Mouse (Mus musculus) lung, postnatal 4 days (tissue): ENCODE measurements around the gene Mmp23.
"Not testable (repeated sequence)": the region's sequence is repeated elsewhere in the genome, so short reads cannot be mapped to it uniquely, and the experiment has no call there.

Experiments
- DNase-seq, 2 experiments: peaks; one replicate each; pipeline ENCODE4 v3.0.0; 2021

The Mmp23 gene

DNA sequence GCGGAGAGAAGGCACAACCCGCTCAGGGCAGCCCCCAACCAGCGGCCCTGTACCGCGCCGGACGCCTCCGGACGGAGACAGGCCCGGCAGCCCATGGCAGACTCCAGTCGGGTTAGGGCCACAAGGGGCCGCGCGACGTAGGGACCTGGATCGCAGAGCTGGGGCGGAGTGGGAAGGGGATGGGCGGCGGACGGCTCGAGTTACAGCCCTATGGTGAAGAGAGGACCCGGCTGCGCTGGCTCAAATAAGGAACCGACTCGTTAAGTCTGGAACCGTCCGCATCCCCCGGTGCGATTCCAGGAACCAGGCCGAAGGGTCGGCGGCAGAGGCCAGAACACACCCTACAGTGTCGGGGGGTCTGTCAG is at the start of gene Mmp23:
Gene Mmp23 (minus strand): TSS at position 299 of the 365 bp plus-strand sequence.
- peak; percentile 63 to 73 for DNase-seq

DNA sequence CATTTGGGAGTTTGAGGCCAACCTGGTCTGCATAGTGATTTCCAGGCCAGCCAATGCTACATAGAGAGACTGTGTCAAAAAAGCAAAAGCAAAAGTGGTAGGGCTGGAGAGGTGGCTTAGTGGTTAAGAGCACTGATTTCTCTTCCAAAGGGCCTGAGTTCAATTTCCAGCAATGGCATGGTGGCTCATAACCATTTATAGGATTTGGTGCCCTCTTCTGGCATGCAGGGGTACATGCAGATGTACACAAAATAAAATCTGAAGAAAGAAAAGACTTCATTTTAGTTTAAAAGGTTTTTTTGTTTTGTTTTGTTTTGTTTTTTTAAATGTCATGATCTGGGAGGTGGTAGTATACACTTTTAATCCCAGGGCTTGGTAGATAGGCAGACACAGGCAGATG is 47.2 kb upstream of the Mmp23 start:
- DNase-seq, result no peak

DNA sequence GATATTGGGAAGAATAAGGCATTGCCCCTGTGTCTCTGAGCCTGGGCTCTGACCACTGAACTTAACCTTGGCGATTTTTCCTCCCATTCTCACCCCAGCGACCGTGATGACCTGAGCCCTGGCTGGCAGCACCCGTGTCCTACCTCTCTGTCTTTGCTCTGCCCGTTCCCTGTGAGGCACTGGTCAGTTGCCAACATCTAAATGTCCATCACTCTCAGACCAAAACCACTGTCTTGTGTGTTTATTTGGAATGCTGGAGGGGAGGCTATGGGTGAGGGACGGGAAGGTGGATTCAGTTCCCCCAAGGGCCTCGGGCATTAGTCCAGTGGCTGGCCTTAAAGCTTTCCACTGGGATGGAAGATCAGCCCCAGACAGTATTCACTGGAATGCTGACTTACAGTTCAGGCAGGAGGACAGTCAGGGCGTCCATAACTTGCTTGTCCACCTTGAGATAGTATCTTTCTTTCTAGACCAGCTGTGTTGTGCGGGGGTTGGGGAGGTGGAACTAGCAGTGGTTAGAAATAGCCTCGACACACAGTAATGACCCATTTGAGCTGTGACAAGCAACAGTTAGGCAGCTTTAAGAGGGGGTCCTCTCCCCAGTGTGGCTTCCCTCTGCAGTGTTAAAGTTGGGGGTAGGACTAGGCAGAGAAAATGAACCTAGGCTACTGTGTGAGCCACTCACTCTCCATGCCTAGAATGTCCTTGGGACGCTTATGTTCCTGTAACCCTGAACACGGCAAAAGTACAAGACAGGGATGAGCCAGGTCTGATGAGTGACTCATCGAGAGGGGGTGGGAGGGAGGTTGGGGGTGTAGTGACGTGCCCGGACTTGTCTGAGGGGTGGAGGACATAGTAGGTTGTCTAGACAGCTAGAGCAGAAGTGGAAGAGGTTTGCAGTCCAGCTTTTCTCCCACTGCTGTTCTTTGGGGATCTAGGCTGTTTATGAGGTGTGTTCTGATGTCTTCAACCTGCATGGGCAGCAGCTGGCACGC is 43.4 kb upstream of the Mmp23 start:
- DNase-seq, result no peak

DNA sequence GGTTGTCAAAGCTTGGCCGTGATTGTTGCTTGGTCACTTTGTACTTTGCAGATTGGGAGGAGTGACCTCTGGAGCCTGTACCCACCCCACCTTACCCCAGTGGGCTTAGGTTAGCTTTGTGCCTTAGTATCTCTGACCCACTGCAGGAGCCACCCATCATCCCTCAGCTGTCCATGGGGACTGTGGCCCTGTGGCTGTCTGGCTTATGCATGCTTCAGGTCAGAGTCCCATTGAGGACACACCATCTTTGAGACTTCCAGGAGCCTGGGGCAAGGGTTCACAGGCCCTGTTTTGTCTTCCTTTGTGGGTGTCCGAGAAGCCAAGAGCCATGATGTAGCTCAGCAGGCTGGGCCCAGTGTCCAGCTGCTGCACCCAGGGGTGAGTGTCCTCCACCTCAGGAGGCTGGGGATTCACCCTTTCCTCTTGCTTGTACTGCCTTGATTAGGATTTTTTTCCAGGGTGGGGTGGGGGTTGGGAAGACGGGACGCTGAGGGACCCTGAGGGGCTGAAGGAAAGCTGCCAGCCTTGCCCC is 42.4 kb upstream of the Mmp23 start:
- DNase-seq, result no peak

DNA sequence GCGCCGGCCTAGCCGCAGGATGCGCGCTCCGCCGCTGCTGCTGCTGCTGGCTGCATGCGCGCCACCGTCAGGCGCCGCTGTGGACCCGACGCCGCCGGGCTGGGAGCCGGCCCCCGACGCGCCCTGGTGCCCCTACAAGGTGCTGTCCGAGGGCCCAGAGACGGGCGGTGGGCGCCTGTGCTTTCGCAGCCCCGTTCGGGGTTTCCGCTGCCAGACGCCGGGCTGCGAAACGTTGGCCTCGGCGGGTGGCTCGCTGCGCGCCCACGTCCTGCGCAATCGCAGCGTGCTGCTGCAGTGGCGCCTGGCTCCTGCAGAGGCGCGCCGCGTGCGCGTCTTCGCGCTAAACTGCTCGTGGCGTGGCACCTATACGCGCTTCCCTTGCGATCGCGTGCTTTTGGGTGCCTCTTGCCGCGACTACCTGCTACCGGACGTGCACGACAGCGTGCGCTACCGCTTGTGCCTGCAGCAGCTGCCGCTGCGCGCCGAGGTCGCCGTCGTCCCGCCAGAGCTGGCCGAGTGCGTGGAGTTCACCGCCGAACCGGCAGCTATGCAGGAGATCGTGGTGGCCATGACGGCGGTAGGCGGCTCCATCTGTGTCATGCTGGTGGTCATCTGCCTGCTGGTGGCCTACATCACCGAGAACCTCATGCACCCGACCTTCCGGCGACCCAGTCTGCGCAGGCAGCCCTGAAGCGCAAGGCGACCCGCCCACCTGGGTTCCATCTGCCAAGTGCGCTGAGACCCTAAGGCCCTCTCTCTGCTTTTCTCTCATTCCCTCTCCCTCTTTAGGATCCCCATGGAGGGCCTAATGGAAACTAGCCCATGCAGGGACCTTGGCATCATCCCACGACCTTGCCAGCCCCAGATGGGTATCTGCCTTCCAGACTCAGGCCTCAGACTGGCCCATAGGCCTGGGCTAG is 41.6 kb upstream of the Mmp23 start:
- peak; percentile 75 to 81 for DNase-seq

DNA sequence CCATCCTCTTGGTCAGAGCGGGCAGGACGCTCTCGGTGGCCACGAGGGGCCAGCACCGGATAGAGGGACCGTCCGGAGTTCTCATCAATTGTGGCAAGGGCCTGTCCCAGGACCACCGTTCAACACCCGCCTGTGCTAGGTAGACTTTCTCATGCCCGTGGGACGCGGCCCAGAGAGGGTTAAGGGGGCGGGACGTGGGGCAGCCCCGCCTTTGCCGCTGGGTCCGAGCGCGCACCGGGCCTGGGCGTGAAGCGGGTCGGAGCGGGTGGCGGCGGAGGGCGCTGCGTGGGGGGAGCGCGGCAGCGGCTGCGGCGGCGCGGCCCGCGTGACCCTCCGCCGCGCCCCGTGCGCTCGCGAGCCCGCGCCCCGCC is 40.9 kb upstream of the Mmp23 start, which contains the start of gene Fndc10:
Gene Fndc10 (plus strand): TSS at position 232 of the 371 bp plus-strand sequence.
- peak; percentile 66 to 71 for DNase-seq

DNA sequence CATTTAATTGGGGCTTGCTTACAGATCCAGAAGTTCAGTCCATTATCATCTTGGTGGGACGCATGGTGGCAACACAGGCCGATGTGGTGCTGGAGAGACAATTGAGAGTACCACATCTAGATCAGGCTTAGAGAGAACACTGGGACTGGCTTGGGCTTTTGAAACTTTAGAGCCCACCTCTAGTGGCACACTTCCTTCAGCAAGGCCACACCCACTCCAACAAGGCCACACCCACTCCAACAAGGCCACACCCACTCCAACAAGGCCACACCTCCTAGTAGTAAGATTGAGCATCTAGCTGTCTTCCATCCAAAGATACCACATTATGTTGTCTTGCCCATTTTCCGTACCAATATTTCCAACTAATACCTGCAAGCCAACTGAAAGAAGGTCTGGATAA is 39.2 kb upstream of the Mmp23 start:
- no peak for DNase-seq

DNA sequence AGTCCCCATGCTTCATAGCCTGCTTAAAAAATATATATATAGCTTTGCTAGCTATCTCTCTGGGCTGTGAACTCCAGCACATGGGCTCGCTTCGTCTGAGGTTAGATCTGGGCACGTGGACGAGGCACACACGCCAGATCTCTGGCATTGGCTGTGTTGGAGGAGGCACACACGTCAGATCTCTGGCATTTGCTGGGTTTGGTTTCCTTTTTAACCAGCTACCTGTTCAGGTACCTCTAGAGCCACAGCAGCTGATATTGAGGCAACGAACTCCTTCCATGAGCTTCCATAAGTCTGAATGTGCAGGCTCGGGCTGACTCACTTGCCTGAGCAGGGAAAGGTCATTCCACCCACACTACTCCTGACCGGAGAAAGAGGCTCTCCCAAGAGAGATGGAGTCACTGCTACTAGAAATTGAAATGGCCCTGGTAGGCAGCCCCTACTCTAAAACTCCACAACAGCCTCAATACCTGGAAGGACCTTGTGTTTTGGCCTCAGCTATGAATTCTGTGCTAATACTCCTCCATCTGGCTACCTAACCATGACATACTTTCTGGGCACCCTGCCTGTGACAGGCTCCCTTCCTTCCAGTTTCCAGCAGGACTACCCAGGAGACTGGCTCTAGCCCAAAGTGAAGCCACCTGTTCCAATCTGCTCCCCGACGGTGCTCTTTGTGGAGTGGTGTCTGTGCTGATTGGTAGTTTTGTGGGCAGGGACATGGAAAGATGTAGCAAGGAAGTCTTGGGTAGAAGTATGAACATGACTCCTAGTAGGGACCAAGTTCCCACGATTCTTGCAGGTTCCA is 37.6 kb upstream of the Mmp23 start:
- no peak for DNase-seq

DNA sequence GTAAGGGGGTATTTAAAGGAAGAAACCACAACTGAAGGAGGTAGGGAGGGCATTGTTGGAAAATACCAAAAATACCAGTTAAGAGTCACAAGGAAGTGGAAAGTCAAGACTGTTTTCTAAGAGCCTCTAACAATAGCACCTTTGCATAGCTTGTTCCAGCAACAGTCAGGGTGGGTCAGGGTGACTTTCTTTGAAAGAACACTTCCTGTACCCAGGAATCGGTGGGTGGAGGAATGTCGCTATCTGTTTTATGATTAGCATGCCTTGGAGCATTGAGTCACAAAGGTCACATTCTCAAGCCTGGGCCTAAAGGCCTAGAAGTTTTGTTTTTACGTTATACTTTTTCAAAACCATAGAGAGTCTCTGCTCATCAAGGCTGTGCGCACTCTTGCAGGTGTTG is 34.6 kb upstream of the Mmp23 start:
- not testable (repeated sequence) for DNase-seq

DNA sequence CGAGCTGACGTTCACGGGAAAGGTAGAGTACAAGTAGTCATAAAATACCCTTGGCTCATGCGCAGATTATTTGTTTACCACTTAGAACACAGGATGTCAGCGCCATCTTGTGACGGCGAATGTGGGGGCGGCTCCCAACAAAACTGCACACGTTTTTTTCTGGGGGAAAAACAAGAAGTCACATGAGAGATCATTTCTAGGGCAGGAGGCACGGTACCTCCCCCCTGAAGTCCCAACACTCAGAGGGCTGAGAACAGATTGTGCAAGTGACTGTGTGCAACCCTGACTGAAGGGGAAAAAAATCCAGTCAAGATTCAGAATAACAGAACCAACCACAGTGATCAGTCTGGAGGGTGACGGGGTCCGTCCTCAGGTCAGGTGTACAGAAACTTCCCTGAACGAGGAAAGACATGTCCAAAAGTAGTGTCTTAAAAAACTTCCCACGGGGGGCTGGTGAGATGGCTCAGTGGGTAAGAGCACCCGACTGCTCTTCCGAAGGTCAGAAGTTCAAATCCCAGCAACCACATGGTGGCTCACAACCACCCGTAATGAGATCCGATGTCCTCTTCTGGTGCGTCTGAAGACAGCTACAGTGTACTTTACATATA is 30.6 kb upstream of the Mmp23 start:
- not testable (repeated sequence) for DNase-seq

DNA sequence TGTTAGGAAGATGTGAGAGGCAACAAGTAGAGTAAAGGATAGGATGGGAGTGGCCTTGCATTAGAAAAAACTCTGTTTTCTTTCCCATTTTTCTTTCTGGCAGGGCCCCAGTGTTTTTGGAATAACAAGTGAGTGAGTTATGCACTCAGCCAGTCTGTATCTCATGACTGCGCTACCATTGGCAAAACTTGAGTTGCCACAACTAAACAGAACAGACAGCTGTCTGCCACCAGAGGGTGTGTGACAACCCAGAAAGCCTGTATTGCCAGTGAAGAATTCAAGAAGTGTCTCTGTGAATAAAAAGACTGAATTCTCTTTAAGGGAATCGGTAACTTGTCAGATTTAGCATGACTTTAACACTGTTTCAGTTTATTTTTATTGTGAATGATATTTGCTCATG is 22.8 kb upstream of the Mmp23 start:
- peak; percentile 24 to 47 for DNase-seq

DNA sequence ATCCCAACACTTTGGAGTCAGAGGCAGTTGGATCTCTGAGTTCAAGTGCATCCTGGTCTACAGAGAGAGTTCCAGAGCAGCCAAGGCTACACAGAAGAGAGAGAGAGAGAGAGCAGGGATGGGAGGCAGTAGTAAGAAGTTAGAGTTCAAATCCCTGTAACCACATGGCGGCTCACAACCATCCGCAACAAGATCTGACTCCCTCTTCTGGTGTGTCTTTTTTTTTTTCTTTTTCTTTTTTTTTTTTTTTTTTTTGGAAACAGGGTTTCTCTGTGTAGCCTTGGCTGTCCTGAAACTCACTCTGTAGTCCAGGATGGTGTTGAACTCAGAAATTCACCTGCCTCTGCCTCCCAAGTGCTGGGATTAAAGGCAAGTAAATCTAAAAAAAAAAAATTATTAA is 18.9 kb upstream of the Mmp23 start:
- DNase-seq, result no peak

DNA sequence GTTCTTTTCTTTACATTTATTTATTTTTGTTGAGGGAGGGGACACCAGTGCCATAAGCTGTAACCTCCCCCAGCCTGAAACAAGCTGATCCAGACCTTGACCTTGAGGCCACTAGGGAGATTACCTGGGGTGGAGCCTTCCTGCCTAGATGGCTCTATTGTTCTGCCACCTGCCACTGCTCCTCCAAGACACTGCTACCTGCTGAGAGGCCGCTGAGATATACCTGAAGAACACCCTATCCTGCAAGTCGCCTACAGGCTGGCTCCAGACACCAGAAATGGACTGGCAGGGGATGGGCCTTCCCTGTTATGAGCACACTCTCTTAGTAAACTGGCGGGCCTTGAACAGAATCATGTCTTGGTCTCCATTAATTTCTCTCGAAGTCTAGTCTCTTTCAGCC is 17.1 kb upstream of the Mmp23 start:
- not testable (repeated sequence) for DNase-seq

DNA sequence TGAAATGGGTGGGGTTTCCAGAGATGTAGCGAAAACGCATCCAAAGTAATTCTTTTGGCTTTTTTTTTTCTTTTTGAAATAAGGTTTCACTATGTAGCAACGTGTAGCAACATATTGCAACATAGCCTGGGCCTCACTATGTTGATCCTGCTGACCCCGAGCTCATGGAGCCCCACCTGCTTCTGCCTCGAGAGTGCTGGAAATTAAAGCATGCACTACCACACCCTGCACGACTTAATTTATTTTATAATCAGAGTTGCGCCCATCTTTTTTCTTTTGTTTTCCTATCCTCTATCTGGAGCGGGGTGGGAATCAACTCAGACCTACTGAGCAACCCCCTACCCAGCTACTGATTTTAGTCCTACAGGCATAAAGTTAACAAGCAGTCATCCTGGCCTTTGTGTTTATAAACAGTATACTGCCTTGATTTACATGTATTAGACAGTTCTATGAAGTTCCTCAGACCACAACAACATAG is 16.5 kb upstream of the Mmp23 start:
- no peak for DNase-seq

DNA sequence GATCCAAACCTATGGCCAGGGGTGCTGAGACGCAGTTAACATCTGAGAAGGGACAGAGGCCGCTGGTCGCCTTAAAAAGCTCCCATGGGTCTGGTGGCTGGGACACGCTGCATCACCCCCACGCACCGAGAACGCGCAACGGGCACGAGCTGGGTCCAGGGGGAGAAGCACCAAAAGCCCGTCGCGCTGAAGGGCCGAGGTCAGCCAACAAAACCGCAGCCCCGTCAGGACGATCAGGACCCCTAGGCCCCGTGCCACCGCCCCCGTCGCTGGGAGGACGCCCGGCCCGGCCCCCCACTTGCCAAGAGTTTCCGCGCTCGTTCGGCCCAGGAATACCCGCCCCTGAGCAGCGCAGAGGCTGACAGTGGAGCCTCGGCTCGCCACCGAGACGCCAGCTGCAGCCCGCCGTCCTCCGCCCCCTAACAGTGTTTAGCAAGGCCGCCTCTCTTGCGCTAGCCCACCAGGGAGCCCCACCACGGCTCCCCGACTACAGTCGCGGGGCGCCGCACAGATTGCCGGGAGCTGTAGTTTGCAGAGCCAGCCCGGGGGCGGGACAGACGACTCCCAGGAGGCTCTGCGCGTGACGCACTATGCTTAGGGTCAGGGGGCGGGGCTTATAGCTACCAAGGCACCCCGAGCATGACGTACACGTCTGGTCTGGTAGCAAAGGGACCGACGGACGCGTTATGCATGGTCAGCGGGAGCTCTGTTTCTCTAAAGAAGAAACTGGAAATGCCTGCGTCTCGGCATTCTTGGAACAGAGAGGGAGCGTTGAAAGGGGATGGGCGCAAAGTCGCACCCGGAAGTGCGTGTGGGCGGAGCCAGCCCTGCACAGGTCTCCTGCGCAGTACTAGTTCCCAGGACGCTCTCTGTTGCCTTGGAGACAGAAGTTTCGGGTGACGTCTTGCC is 15.8 kb upstream of the Mmp23 start, which contains the start of gene Mib2:
Gene Mib2 (minus strand): TSS at position 510 of the 909 bp plus-strand sequence.
- DNase-seq, result peak; percentile 97

DNA sequence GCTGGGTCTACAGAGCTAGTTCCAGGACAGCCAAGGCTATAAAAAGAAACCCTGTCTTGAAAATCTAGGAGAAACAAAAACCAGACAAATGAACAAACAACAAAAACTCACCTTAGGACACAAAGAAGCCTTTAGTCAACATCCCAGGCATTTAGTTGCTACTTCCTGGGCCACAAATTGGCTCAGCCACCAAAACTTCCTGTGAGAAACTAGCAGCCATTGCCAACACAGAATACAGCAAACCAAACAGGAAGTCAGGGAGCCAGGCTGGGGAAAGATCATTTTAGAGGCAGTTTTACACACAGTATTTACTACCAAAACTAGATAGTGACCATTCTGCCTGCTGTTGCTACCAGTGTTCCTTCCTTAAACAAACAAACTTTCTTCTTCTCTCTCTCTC is 13.7 kb upstream of the Mmp23 start:
- no peak for DNase-seq

DNA sequence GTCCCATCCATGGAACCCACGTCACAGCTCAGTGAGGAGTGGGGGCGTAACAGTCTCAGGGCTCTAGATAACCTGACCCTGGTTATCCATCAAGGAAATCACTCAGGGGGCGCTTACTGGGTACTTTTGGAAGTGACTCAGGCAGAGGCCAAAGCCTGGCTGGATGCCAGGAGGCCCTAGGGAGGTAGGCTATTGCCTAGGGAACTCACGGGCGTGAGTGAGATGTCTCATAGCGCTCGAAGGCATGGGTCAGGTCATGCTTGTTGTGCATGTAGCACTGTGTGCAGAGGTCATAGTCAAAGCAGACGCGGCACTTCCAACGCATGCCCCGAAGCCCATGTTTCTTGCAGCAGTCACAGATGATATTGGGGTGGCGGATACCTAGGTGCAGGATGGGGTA is 7.5 kb upstream of the Mmp23 start:
- DNase-seq, result no peak

DNA sequence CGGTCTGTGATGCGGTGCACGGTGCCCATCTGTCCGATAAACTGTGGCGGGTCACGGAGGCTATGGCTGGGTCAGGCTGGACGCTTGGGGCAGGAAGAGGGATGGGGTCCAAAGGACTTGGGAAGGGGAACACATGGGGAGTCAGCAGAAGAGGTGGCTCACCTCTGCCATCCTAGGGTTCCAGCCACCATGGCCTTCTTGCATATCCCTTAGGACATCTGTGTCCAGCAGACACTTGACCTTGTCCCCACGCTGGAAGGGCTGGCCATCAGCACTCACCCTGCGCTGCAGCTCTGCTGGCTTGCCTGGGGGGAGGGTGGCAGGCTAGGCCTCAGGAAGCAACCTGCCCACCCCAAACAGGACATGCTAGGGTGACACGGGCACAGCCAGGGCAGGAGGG is 5.8 kb upstream of the Mmp23 start:
- no peak for DNase-seq

DNA sequence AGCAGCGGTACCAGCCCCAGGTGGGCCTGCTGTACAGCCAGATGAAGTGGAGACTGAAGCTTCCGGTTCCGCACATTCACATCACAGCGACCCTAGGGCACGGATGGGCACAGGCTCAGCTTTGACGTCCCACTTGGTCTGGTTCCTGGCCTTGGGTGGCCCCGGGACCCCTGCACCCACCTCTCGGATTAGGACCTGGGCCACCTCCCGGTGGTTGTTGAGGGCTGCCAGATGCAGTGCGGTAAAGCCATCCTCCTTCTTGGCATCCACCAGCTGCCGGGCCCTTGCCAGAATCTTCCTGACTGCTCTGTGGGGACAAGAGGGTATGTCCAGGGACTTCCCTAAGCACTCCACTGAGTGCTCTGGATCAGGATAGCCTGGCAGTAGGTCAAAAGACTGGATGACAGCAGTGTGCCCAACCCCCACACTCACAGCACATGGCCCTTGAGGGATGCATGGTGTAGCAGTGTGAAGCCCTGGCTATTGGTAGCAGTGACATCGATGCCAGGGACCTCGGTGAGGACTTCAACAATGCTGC is 3.1 kb upstream of the Mmp23 start:
- DNase-seq, result no peak
